Mouse (Mus musculus) megakaryocyte, adult 5-6 weeks (primary cell): ENCODE measurements around the gene Ifna6. TPM values are rescaled to one million over a fixed set of nuclear protein-coding genes. Genes with fewer than 3 reads are reported as not detected.
"Not testable (repeated sequence)": the region's sequence is repeated elsewhere in the genome, so short reads cannot be mapped to it uniquely, and the experiment has no call there.

ENCODE experiments used
- ATAC-seq: 2 replicates; pipeline ENCODE4 v1.8.0; 2016; ENCODE audit warnings: mild to moderate bottlenecking, inconsistent platforms; ENCODE audit not compliant: poor library complexity, severe bottlenecking
- total RNA-seq, 2 experiments: library from RNA; stranded (forward) in 1 of 2; stranded (reverse) in 1 of 2; fragments of 153-499, 151-499 nt in 1 of 2; fragments of 221-1000, 200-1000 nt in 1 of 2; gene quantifications; 2 replicates each; pipeline versions ENCODE4 v1.2.3 to v1.2.4; 2015 to 2017

The Ifna6 gene
- not detected in 2 replicates for total RNA-seq (2015)
- total RNA-seq (2017) = not detected in 2 replicates

- not testable (repeated sequence) for ATAC-seq
These were observed at the start of gene Ifna6 for GRCm38 (mm10) chr4:88827116-88827515. Gene Ifna6 (plus strand): TSS chr4:88827416.

- not testable (repeated sequence) for ATAC-seq
These were observed 47.7 kb upstream of the Ifna6 start, which contains the start of gene Gm13272 for GRCm38 (mm10) chr4:88779550-88779949. Gene Gm13272 (plus strand): TSS chr4:88779850.

- ATAC-seq = not testable (repeated sequence)
These were observed 46.9 kb upstream of the Ifna6 start for GRCm38 (mm10) chr4:88780320-88780719.

- not testable (repeated sequence) for ATAC-seq
These were observed 45.4 kb upstream of the Ifna6 start, which contains the start of gene Ifnz for GRCm38 (mm10) chr4:88781831-88782230. Gene Ifnz (plus strand): TSS chr4:88782131.

GRCm38 (mm10) chr4:88782335-88782734 lies 44.9 kb upstream of the Ifna6 start:
- ATAC-seq = not testable (repeated sequence)

- ATAC-seq = not testable (repeated sequence)
These were observed 41.8 kb upstream of the Ifna6 start, which contains the start of gene Gm13276 for GRCm38 (mm10) chr4:88785409-88785808. Gene Gm13276 (plus strand): TSS chr4:88785709.

- ATAC-seq = not testable (repeated sequence)
These were observed 38.8 kb upstream of the Ifna6 start, which contains the start of gene Gm13277 for GRCm38 (mm10) chr4:88788402-88788801. Gene Gm13277 (plus strand): TSS chr4:88788632.

GRCm38 (mm10) chr4:88791250-88791649 lies 36.0 kb upstream of the Ifna6 start, which contains the start of gene Gm13278:
Gene Gm13278 (plus strand): TSS chr4:88791550.
- ATAC-seq = not testable (repeated sequence)

GRCm38 (mm10) chr4:88793936-88794675 lies 33.1 kb upstream of the Ifna6 start, which contains the start of gene Gm13275:
Gene Gm13275 (plus strand): TSS chr4:88794487.
- not testable (repeated sequence) for ATAC-seq

- not testable (repeated sequence) for ATAC-seq
These were observed 30.1 kb upstream of the Ifna6 start, which contains the start of gene Gm13279 for GRCm38 (mm10) chr4:88797097-88797496. Gene Gm13279 (plus strand): TSS chr4:88797397.

GRCm38 (mm10) chr4:88799365-88799764 lies 27.9 kb upstream of the Ifna6 start, which contains the start of gene Gm13285:
Gene Gm13285 (plus strand): TSS chr4:88799665.
- ATAC-seq = not testable (repeated sequence)

- ATAC-seq = not testable (repeated sequence)
These were observed 24.3 kb upstream of the Ifna6 start, which contains the start of gene Gm13287 for GRCm38 (mm10) chr4:88802954-88803353. Gene Gm13287 (plus strand): TSS chr4:88803254.

GRCm38 (mm10) chr4:88805231-88805630 lies 22.0 kb upstream of the Ifna6 start, which contains the start of gene Gm13288:
Gene Gm13288 (plus strand): TSS chr4:88805531.
- ATAC-seq = not testable (repeated sequence)

- ATAC-seq = not testable (repeated sequence)
These were observed 21.5 kb upstream of the Ifna6 start for GRCm38 (mm10) chr4:88805761-88806160.

- ATAC-seq = no peak
These were observed 11.3 kb upstream of the Ifna6 start, which contains the start of gene Ifna7 for GRCm38 (mm10) chr4:88815928-88816327. Gene Ifna7 (plus strand): TSS chr4:88816228.

GRCm38 (mm10) chr4:88819659-88820058 lies 7.6 kb upstream of the Ifna6 start, which contains the start of gene Ifna11:
Gene Ifna11 (plus strand): TSS chr4:88819959.
- no peak for ATAC-seq

GRCm38 (mm10) chr4:88822995-88823394 lies 4.2 kb upstream of the Ifna6 start:
- peak; percentile 62; the same call in 1 of the 2 replicates for ATAC-seq

- ATAC-seq = peak; percentile 54
These were observed 3.3 kb downstream of the Ifna6 start for GRCm38 (mm10) chr4:88830523-88830922.

GRCm38 (mm10) chr4:88835225-88835624 lies 8.0 kb downstream of the Ifna6 start, which contains the start of gene Ifna5:
Gene Ifna5 (plus strand): TSS chr4:88835525.
- ATAC-seq = not testable (repeated sequence)

GRCm38 (mm10) chr4:88838828-88839227 lies 11.6 kb downstream of the Ifna6 start:
- ATAC-seq = 0 out of 2 replicates have a peak, but pooled peaks have one; percentile 54

GRCm38 (mm10) chr4:88840058-88840457 lies 12.8 kb downstream of the Ifna6 start:
- peak; percentile 46; the same call in 1 of the 2 replicates for ATAC-seq
